Mouse (Mus musculus) neutrophil, adult 65 days (primary cell): ENCODE data around the gene Wdr73. TPM values are rescaled to one million over a fixed set of nuclear protein-coding genes. Genes with fewer than 3 reads are reported as not detected.

Experiments used
- total RNA-seq: library from RNA; stranded (reverse); gene quantifications from 2 replicates; pipeline ENCODE4 v1.2.4, GENCODE M21; 2023

Wdr73 gene
- 4.4 and 6.6 TPM in 2 replicates for total RNA-seq

DNA sequence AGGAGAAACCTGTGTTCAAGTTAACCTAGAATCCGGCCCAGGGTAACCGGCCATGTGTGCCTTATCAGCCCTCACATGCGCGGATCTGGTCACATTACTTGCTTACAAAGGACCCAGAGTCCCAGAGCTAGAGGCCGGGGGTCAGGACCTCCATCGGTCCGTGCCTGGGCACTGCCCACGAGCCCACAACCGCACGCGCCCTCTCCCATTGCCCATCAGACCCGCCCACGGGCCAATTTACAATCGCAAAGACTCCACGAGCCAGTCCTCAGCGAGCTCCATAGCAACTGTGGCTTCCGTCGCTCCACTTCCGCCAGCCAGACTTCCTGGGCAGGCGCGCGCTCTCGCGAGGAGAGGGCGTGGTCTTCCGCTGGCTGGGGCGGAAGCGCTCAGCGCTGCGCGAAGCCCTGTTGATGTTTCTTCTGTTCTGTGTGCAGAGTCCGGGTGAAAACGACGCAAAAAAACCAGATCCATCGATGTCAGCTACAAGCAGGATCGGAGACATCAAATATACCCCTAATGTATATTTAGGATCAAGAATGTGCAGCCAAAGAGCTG lies at the start of gene Wdr73:
Gene Wdr73, minus strand, starts transcription at position 326 of the 558 bp plus-strand sequence.

DNA sequence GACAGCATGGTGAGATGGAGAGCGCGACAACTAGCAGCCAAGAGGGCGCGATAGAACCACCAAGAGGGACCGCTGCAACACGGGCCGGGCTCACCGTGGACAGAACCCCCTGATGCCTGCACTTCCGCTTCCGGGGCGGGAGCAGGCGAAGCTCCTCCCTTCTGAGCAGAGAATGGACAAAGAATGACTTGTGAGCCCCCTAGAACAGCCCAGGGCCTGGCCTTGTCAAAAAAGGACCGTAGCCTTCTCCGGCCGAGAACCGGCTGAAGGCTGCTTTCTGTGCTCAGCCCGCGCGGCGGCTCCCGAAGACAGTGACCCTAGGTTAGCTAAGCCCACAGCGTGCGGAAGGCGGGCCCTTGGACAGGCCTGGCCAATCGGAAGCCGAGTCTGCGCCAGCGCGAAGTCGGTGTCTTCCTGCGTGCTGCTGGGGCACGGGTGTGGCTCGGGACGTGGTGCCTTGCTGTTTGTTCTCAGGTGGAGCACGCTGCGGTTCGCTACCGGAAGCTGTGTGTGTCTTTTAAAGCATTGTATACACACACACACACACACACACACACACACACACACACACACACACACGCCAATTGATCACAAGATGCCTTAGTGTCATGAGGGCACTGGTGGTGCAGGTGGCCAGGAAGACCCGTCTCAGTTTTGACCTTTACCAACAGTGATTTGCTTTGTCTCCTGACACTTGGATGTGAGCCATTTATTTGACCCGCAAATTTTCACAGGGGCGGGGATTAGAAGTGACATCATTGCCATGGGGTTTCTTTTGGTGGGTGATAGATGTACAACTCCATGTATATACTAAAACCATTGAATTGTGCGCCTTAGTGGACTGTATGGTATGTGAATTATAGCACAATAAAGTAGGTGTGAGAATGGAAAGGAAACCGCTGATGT lies 46.6 kb upstream of the Wdr73 start, which contains the start of gene Sec11a:
Gene Sec11a, minus strand, starts transcription at position 336 of the 906 bp plus-strand sequence.

GRCm38 (mm10) chr7:80904921-80905515 lies 3.9 kb upstream of the Wdr73 start, which contains the start of gene Nmb:
TSS of gene Nmb (minus strand) at chr7:80905076.

GRCm38 (mm10) chr7:80860729-80861274 lies 40.3 kb downstream of the Wdr73 start, which contains the start of gene Zscan2:
TSS of gene Zscan2 (plus strand) at chr7:80860920.

Other genes starting within 250 kb of the Wdr73 start
- gene Crtc3, start 212.4 kb downstream of the Wdr73 start, total RNA-seq = 23.8 and 30.2 TPM in 2 replicates
- 834 and 1,089 TPM in 2 replicates for gene Iqgap1, start 75.3 kb downstream of the Wdr73 start, total RNA-seq
- 4.5 and 5.5 TPM in 2 replicates for gene Zscan2, start 40.3 kb downstream of the Wdr73 start, total RNA-seq
- 2.4 and 6.3 TPM in 2 replicates for gene Nmb, start 3.8 kb upstream of the Wdr73 start, total RNA-seq
- 36.5 and 54.8 TPM in 2 replicates for gene Sec11a, start 46.5 kb upstream of the Wdr73 start, total RNA-seq
- 32.1 and 42.5 TPM in 2 replicates for gene Zfp592, start 92.4 kb upstream of the Wdr73 start, total RNA-seq
- 0.20 and 0.32 TPM in 2 replicates for gene Alpk3, start 156.3 kb upstream of the Wdr73 start, total RNA-seq
- gene Slc28a1, start 213.5 kb upstream of the Wdr73 start, total RNA-seq = not detected in 2 replicates